Mouse (Mus musculus) heart, postnatal 0 days (tissue): ENCODE data around the gene Ift122.

Experiments
- CTCF ChIP-seq: IDR thresholded peaks from 2 replicates; pipeline ENCODE4 v1.5.1; 2016; ENCODE audit warnings: antibody characterized with exemption, control low read depth, low read depth
- EP300 ChIP-seq: IDR thresholded peaks from 2 replicates; pipeline ENCODE4 v1.6.1; 2016; ENCODE audit warnings: antibody characterized with exemption, low read depth

DNA sequence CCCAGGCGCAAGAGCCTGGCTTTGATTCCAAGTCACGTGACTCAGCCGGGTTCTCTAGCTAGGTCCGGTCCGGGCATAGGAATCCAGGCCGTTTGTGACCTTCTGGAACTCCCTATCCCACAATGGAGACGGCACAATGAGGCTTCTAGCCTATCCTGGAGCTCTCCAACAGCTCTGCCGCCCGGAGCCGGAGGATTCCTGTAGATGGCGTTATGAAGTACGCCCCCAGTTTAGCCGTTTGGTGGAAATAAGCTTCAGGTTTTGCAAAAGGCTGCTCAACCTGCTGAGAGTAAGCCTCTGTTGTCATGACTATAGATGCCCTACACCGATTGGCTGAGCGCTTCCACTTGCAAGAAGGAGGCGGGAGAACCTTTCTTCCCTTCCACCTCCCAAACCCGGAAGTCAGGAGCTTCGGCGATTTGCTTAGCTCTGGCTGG lies 15.1 kb upstream of the Ift122 start, which contains the start of gene Efcab12:
- TF ChIP-seq CTCF (no peak), EP300 (no peak)
